Mouse (Mus musculus): ENCODE results near the gene Adam1b. TPM values are rescaled to one million over a fixed set of nuclear protein-coding genes. Genes with fewer than 3 reads are reported as not detected.
A peak's percentile ranks its signal among the peaks of the same experiment; 100 is the strongest.

Gene Adam1b
- polyA plus RNA-seq, 1 experiment from 2014 or later = 0.08 TPM

DNA sequence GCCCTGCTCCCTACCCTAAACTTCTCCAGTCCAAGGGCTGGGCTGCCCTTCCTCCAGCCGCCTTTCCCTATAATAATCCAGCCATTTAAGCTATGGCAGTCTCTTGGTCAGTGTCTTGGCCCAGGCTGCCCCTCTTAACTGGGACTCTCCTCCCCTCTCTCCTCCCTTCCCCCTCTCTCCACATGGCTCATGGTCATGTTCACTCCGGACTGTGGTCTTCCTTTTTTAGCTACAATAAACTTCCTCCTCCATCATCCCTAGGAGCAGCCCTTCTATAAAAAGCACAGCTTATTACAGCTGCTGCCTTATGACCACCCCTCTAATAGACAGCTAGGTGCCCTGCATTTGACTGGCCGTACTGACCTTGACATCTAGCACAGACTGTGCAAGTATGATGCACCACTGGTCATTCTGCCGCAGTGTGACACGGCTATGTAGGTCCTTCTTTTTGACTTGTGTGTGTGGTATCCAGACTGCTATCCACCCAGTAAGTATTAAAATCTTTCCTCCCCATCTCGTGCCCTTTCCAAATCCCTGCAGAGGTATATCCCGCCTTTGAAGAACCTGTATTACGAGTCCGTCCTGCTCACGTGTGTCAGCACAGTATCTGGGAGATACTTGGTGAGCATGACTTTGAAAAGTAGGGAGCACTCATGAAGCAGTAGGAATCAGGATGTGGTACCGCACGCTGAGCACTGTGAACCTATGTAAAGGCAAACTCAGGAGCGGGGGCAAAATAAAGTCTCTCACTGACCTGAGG is 49.3 kb downstream of the Adam1b start:
- ATAC-seq (ENCODE audit: low FRiP score, low TSS enrichment) = no peak
- Histone ChIP-seq H3K4me3 (ENCODE audit: low read length) (no peak overlapping the region), H3K27me3 (ENCODE audit: control insufficient read depth, insufficient read depth, low read length) (no peaks in the 10 kb centered on the region), H3K9me3 (ENCODE audit: control insufficient read depth, low read length) (no peaks in the 10 kb centered on the region), H3K4me1 (ENCODE audit: control insufficient read depth, insufficient read depth, low read length) (peaks cover 24% of the 10 kb centered on the region), H3K27ac (ENCODE audit: low read depth, low read length) (peak overlapping the region; percentile 26; the same call in 1 of the 2 replicates), H3K4me2 (replicated peaks; ENCODE audit: low read depth, low read length) (no peak overlapping the region), H3K9ac (ENCODE audit: low read depth, low read length) (no peak overlapping the region; the same call in 1 of the 2 replicates), H3K36me3 (ENCODE audit: control insufficient read depth, insufficient read depth, low read length) (peaks cover 10% of the 10 kb centered on the region)
- 84% methylated on average over 13 of the region's 13 CpGs for WGBS

- Histone ChIP-seq H3K9ac (ENCODE audit: low read depth, low read length) (peak overlapping the region; percentile 95), H3K27me3 (ENCODE audit: control insufficient read depth, insufficient read depth, low read length) (no peaks in the 10 kb centered on the region), H3K36me3 (ENCODE audit: control insufficient read depth, insufficient read depth, low read length) (peaks cover 18% of the 10 kb centered on the region), H3K4me3 (ENCODE audit: low read length) (peak overlapping the region; percentile 89), H3K27ac (ENCODE audit: low read depth, low read length) (peak overlapping the region; percentile 91), H3K4me2 (replicated peaks; ENCODE audit: low read depth, low read length) (peak overlapping the region; percentile 62), H3K9me3 (ENCODE audit: control insufficient read depth, low read length) (no peaks in the 10 kb centered on the region), H3K4me1 (ENCODE audit: control insufficient read depth, insufficient read depth, low read length) (peaks cover 24% of the 10 kb centered on the region)
- ATAC-seq (ENCODE audit: low FRiP score, low TSS enrichment) = peak; percentile 16
- 7% methylated on average over 9 of the region's 9 CpGs for WGBS
Observed at GRCm38 (mm10) chr5:121452906-121453305, 50.3 kb downstream of the Adam1b start.

GRCm38 (mm10) chr5:121452026-121452869 is 51.0 kb downstream of the Adam1b start, which contains the start of gene Erp29:
Gene Erp29 (minus strand): TSS chr5:121452506.
- H3K4me2 ChIP-seq (replicated peaks; ENCODE audit: low read depth, low read length) = peak within 1 kb of the TSS; percentile 85
- H3K27ac ChIP-seq (ENCODE audit: low read depth, low read length) = peak within 1 kb of the TSS; percentile 91
- H3K9me3 ChIP-seq (ENCODE audit: control insufficient read depth, low read length) = no peaks in the 10 kb centered on the region
- ATAC-seq (ENCODE audit: low FRiP score, low TSS enrichment) = peak; percentile 93
- H3K27me3 ChIP-seq (ENCODE audit: control insufficient read depth, insufficient read depth, low read length) = no peaks in the 10 kb centered on the region
- under 1% methylated on average over 66 of the region's 97 CpGs for WGBS
- peak within 1 kb of the TSS; percentile 95 for H3K9ac ChIP-seq (ENCODE audit: low read depth, low read length)
- H3K4me3 ChIP-seq (ENCODE audit: low read length) = peak within 1 kb of the TSS; percentile 89
- H3K4me1 ChIP-seq (ENCODE audit: control insufficient read depth, insufficient read depth, low read length) = peaks cover 24% of the 10 kb centered on the region
- peaks cover 25% of the 10 kb centered on the region for H3K36me3 ChIP-seq (ENCODE audit: control insufficient read depth, insufficient read depth, low read length)

- H3K4me1 ChIP-seq (ENCODE audit: control insufficient read depth, insufficient read depth, low read length) = peaks cover 24% of the 10 kb centered on the region
- peak within 1 kb of the TSS; percentile 95 for H3K9ac ChIP-seq (ENCODE audit: low read depth, low read length)
- H3K36me3 ChIP-seq (ENCODE audit: control insufficient read depth, insufficient read depth, low read length) = peaks cover 31% of the 10 kb centered on the region
- H3K4me3 ChIP-seq (ENCODE audit: low read length) = peak within 1 kb of the TSS; percentile 89
- H3K27me3 ChIP-seq (ENCODE audit: control insufficient read depth, insufficient read depth, low read length) = no peaks in the 10 kb centered on the region
- peak within 1 kb of the TSS; percentile 85 for H3K4me2 ChIP-seq (replicated peaks; ENCODE audit: low read depth, low read length)
- under 1% methylated on average over 17 of the region's 17 CpGs for WGBS
- H3K9me3 ChIP-seq (ENCODE audit: control insufficient read depth, low read length) = no peaks in the 10 kb centered on the region
- ATAC-seq (ENCODE audit: low FRiP score, low TSS enrichment) = 0 out of 2 replicates have a peak, but pooled peaks have one; percentile 26
- H3K27ac ChIP-seq (ENCODE audit: low read depth, low read length) = peak within 1 kb of the TSS; percentile 91
Observed at GRCm38 (mm10) chr5:121451644-121452025, 51.6 kb downstream of the Adam1b start, which contains the start of gene Tmem116. Gene Tmem116 (plus strand): TSS chr5:121451893.

DNA sequence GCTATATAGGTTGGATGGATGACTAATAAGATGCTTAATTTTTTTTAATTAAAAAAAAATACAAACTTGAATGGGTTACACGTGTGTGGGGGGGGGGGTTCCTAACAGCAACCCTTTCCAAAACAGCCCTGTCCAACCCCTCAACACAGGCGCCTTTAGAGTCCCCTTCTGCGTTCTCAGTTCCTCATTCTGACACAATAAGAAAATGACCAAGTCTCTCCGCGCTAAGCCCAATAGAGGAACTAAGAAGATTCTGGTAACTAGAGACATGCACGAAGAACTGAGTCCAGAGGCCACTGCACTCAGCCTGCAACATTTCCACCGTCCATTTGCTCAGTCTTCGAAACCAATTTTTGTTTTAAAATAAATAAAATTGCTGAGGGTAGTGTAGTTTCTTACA is 52.0 kb downstream of the Adam1b start:
- peak overlapping the region; percentile 85 for H3K4me2 ChIP-seq (replicated peaks; ENCODE audit: low read depth, low read length)
- H3K27me3 ChIP-seq (ENCODE audit: control insufficient read depth, insufficient read depth, low read length) = no peaks in the 10 kb centered on the region
- peak overlapping the region; percentile 95 for H3K9ac ChIP-seq (ENCODE audit: low read depth, low read length)
- peak overlapping the region; percentile 89 for H3K4me3 ChIP-seq (ENCODE audit: low read length)
- no peak for ATAC-seq (ENCODE audit: low FRiP score, low TSS enrichment)
- no peaks in the 10 kb centered on the region for H3K9me3 ChIP-seq (ENCODE audit: control insufficient read depth, low read length)
- peaks cover 24% of the 10 kb centered on the region for H3K4me1 ChIP-seq (ENCODE audit: control insufficient read depth, insufficient read depth, low read length)
- peaks cover 35% of the 10 kb centered on the region for H3K36me3 ChIP-seq (ENCODE audit: control insufficient read depth, insufficient read depth, low read length)
- WGBS = 28% methylated on average over 8 of the region's 8 CpGs
- peak overlapping the region; percentile 88; the same call in 1 of the 2 replicates for H3K27ac ChIP-seq (ENCODE audit: low read depth, low read length)

DNA sequence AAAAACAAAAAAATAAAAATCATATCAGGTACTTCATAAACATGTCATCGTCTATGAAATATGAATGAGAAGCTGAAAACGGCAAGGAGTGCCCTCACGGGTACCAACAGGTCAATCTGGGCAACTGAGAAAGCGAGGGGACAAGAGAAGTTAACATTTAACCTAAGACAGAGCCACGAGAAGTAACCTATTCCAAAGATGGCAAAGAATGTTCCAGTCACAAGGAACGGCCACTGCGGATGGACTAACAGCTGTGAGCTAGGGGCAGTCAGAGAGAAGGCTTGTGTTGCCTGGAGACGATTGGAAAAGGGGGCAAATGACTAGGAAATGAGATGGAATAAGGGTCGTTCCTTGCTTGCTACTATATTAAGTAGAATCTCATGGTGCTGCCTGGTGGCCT is 52.8 kb downstream of the Adam1b start:
- H3K4me3 ChIP-seq (ENCODE audit: low read length) = no peak overlapping the region
- WGBS = 77% methylated on average over 9 of the region's 9 CpGs
- H3K27me3 ChIP-seq (ENCODE audit: control insufficient read depth, insufficient read depth, low read length) = no peaks in the 10 kb centered on the region
- H3K4me1 ChIP-seq (ENCODE audit: control insufficient read depth, insufficient read depth, low read length) = peaks cover 24% of the 10 kb centered on the region
- H3K27ac ChIP-seq (ENCODE audit: low read depth, low read length) = no peak overlapping the region
- H3K9me3 ChIP-seq (ENCODE audit: control insufficient read depth, low read length) = no peaks in the 10 kb centered on the region
- ATAC-seq (ENCODE audit: low FRiP score, low TSS enrichment) = no peak
- no peak overlapping the region for H3K9ac ChIP-seq (ENCODE audit: low read depth, low read length)
- H3K4me2 ChIP-seq (replicated peaks; ENCODE audit: low read depth, low read length) = no peak overlapping the region
- peaks cover 43% of the 10 kb centered on the region for H3K36me3 ChIP-seq (ENCODE audit: control insufficient read depth, insufficient read depth, low read length)

Other genes starting within 250 kb of the Adam1b start
- 31.6 and 50.1 TPM in 2 replicates for gene Trafd1, start 117.8 kb downstream of the Adam1b start, polyA plus RNA-seq (2014; fragmentation: Nextera tagmentation; extraction: Ambion mirVana)
- 32.8 and 49.7 TPM in 2 replicates for gene Naa25, start 105.5 kb downstream of the Adam1b start, polyA plus RNA-seq (2014; fragmentation: Nextera tagmentation; extraction: Ambion mirVana)
- gene Tmem116, start 51.5 kb downstream of the Adam1b start, polyA plus RNA-seq (2014; fragmentation: Nextera tagmentation; extraction: Ambion mirVana) = 3.7 and 5.0 TPM in 2 replicates
- 136 and 142 TPM in 2 replicates for gene Erp29, start 50.9 kb downstream of the Adam1b start, polyA plus RNA-seq (2014; fragmentation: Nextera tagmentation; extraction: Ambion mirVana)
- 1.6 and 2.4 TPM in 2 replicates for gene Adam1a, start 42.0 kb upstream of the Adam1b start, polyA plus RNA-seq (2014; fragmentation: Nextera tagmentation; extraction: Ambion mirVana)
- not detected in 2 replicates for gene Gm42878, start 42.0 kb upstream of the Adam1b start, polyA plus RNA-seq (2014; fragmentation: Nextera tagmentation; extraction: Ambion mirVana)
- gene Mapkapk5, start 42.5 kb upstream of the Adam1b start, polyA plus RNA-seq (2014; fragmentation: Nextera tagmentation; extraction: Ambion mirVana) = 42.2 and 59.7 TPM in 2 replicates
- gene Aldh2, start 90.4 kb upstream of the Adam1b start, polyA plus RNA-seq (2014; fragmentation: Nextera tagmentation; extraction: Ambion mirVana) = 78.8 and 101 TPM in 2 replicates
- 2.2 and 2.4 TPM in 2 replicates for gene Acad12, start 115.5 kb upstream of the Adam1b start, polyA plus RNA-seq (2014; fragmentation: Nextera tagmentation; extraction: Ambion mirVana)
- gene Acad10, start 157.1 kb upstream of the Adam1b start, polyA plus RNA-seq (2014; fragmentation: Nextera tagmentation; extraction: Ambion mirVana) = 1.7 and 3.2 TPM in 2 replicates
- 20.5 and 35.2 TPM in 2 replicates for gene Brap, start 157.1 kb upstream of the Adam1b start, polyA plus RNA-seq (2014; fragmentation: Nextera tagmentation; extraction: Ambion mirVana)
- gene Atxn2, start 207.9 kb upstream of the Adam1b start, polyA plus RNA-seq (2014; fragmentation: Nextera tagmentation; extraction: Ambion mirVana) = 76.6 and 88.5 TPM in 2 replicates

All from kidney, embryonic 14.5 days (tissue).